In the genomic region with DNA sequence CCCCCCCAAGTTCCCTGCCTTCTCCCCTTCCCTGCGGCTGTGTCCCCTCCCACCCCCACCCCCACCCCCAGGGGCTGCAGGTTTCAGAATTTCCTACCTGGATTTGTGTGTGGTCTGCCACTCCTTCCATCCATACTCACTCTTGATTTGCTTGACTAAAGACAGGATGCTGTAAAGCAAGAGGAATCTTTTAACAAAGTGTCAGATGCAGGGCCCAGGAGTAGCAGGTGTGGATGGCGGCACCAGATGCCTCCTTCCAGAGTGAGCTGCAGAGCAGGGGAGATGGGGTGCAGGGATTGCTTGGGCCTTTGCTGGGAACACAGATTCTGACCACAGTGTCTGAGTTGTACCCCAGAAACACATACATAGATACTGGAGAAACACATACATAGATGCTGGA, we compare ENCODE assay signal across 50 mouse cellular contexts. TPM values are rescaled to one million over a fixed set of nuclear protein-coding genes. Genes with fewer than 3 reads are reported as not detected.
"Had no signal": no experiment of that assay in that cellular context is flagged by ENCODE, and none has a peak within 500 bp of the region (broad histone marks: within the 10 kb centered on the region; RNA-seq: fewer than 3 reads in every experiment).

No protein-coding gene starts in this region.

- H3K4me1 ChIP-seq: heart, embryonic 12.5 days; heart, embryonic 13.5 days; heart, embryonic 15.5 days; hindbrain, embryonic 10.5 days; hindbrain, embryonic 12.5 days; hindbrain, embryonic 13.5 days; hindbrain, embryonic 15.5 days; intestine, embryonic 15.5 days; kidney, embryonic 15.5 days had no signal

- H3K4me3 ChIP-seq: heart, embryonic 12.5 days; heart, embryonic 13.5 days; heart, embryonic 15.5 days; hindbrain, embryonic 10.5 days; hindbrain, embryonic 12.5 days; hindbrain, embryonic 13.5 days; hindbrain, embryonic 15.5 days; intestine, embryonic 15.5 days; kidney, embryonic 15.5 days; layer of hippocampus, adult 2 months; left cerebral cortex, adult 2 months had no signal

- H3K27me3 ChIP-seq: hindbrain, embryonic 15.5 days had no signal

- H3K27ac ChIP-seq: heart, embryonic 13.5 days; heart, embryonic 15.5 days; hindbrain, embryonic 10.5 days; hindbrain, embryonic 12.5 days; hindbrain, embryonic 13.5 days; hindbrain, embryonic 14.5 days; hindbrain, embryonic 15.5 days; hindbrain, postnatal 0 days; intestine, embryonic 15.5 days; kidney, embryonic 15.5 days; kidney, postnatal 0 days; layer of hippocampus, adult 2 months; left cerebral cortex, adult 2 months had no signal

- H3K9ac ChIP-seq: heart, embryonic 12.5 days; heart, embryonic 13.5 days; heart, embryonic 15.5 days; hindbrain, embryonic 12.5 days; hindbrain, embryonic 13.5 days; hindbrain, embryonic 14.5 days; hindbrain, embryonic 15.5 days; intestine, embryonic 15.5 days; kidney, embryonic 15.5 days had no signal

- H3K9me3 ChIP-seq: heart, embryonic 12.5 days; heart, embryonic 13.5 days; heart, embryonic 15.5 days; hindbrain, embryonic 10.5 days; hindbrain, embryonic 12.5 days; hindbrain, embryonic 13.5 days; hindbrain, embryonic 15.5 days; intestine, embryonic 15.5 days; kidney, embryonic 15.5 days had no signal

- H3K36me3 ChIP-seq: heart, embryonic 12.5 days; heart, embryonic 13.5 days; heart, embryonic 15.5 days; hindbrain, embryonic 10.5 days; hindbrain, embryonic 12.5 days; hindbrain, embryonic 13.5 days; hindbrain, embryonic 15.5 days; intestine, embryonic 15.5 days; kidney, embryonic 15.5 days had no signal

- DNase-seq: heart, postnatal 10 days; heart, postnatal 14 days; heart, postnatal 36 days; heart, postnatal 4 days; kidney, adult 11 months; kidney, adult 18-20 months; kidney, adult 2 months; kidney, adult 8-10 months; kidney, adult 9 months; kidney, postnatal 10 days; kidney, postnatal 14 days; kidney, postnatal 25 days; kidney, postnatal 36 days; kidney, postnatal 4 days; layer of hippocampus, adult 9-11 months; layer of hippocampus, postnatal 36 days had no signal

RNA-seq across cellular contexts. Expression of gene Tmem233, which starts 57.6 kb away (rescaled TPM):
- total RNA-seq: heart, postnatal 10 days; heart, postnatal 14 days; heart, postnatal 25 days; heart, postnatal 36 days; heart, postnatal 4 days; hematopoietic stem cell, adult 5-6 weeks; hindbrain, postnatal 0 days; layer of hippocampus, adult 18-20 months; layer of hippocampus, adult 2 months; layer of hippocampus, adult 8-10 months; layer of hippocampus, postnatal 10 days; layer of hippocampus, postnatal 14 days; layer of hippocampus, postnatal 25 days; layer of hippocampus, postnatal 36 days; left cerebral cortex, adult 18-20 months; left cerebral cortex, adult 2 months had no signal
- polyA plus RNA-seq: heart, embryonic 12.5 days; heart, embryonic 14.5 days; heart, embryonic 15.5 days; heart, embryonic 16.5 days; heart, postnatal 0 days; hindbrain, embryonic 10.5 days; hindbrain, embryonic 11.5 days; hindbrain, embryonic 12.5 days; hindbrain, embryonic 13.5 days; hindbrain, embryonic 14.5 days; hindbrain, embryonic 15.5 days; hindbrain, embryonic 16.5 days; hindbrain, postnatal 0 days; inflammation-experienced regulatory T-cells, adult 6 months; intestine, embryonic 14.5 days; intestine, embryonic 15.5 days; intestine, embryonic 16.5 days; intestine, postnatal 0 days; kidney, embryonic 14.5 days; kidney, embryonic 15.5 days; kidney, embryonic 16.5 days; kidney, postnatal 0 days; large intestine, adult 2 months had no signal
